Mouse (Mus musculus): ENCODE data around the gene Tbk1.

DNA sequence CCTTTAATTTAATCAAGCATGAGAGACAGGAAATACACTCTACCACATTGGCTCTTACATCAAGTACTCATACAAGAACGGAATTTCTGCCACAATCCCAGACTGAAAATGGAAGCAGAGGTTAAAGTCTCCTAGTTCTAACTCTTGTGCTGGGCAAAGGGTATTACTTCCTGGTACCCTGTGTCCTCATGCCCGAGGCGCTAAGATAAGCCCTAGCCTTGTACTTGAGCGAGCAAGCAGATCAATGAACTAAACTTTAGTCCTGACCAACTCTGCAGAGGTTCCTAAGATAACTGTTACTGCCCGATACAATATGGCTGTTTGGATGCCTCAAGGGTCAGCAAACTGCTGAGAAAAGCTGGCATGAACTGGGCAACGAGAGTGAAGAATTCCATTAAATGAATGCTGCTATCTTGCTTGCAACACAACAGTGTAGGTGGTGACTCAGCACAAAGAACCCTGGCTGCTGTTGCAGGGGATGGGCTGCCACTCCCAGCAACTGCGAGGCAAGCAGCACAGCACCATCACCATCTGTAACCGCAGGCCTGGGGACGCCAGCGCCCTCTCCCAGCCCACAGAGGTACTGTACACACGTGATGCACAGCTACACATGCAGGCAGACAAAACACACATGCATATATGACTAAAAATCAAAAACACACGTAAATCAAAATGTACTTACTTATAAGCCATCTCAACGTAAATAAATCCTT lies 18.2 kb upstream of the Tbk1 start:
- peak; percentile 40 for TF ChIP-seq CTCF (IDR thresholded peaks at IDR 0.05; ENCODE audit: low read depth)
- no peak for TF ChIP-seq EP300 (IDR thresholded peaks at IDR 0.05; ENCODE audit: low read depth)
